Mouse (Mus musculus) retina, postnatal 7 days (tissue): ENCODE measurements around the gene Filip1l.

Experiments
- DNase-seq: peaks from one replicate; pipeline ENCODE4 v3.0.0-alpha.2; 2012; ENCODE audit warnings: low read depth, low spot score

The Filip1l gene

DNA sequence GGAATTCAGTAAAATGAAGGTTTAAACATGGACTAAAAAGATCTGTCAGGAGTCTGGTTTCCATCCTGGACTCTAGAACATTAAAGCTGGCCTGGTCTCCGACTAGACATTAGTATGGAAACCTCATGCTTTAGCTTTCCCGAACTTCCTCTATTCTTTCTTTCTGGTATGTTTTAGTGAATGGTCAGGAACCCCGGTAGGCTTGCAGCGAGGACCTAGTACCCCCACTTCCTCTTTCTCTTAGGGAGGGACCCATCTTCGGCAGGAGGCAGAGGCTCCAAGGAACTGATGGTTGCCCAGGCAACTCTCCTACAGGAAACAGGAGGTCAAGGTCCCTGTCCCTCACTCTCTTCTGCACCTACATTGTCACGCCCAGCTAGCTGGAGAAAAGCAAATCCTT is 43.4 kb downstream of the Filip1l start:
- DNase-seq, result no peak

- DNase-seq, result no peak
Measured at GRCm38 (mm10) chr16:57397845-57398244, 45.0 kb downstream of the Filip1l start.

DNA sequence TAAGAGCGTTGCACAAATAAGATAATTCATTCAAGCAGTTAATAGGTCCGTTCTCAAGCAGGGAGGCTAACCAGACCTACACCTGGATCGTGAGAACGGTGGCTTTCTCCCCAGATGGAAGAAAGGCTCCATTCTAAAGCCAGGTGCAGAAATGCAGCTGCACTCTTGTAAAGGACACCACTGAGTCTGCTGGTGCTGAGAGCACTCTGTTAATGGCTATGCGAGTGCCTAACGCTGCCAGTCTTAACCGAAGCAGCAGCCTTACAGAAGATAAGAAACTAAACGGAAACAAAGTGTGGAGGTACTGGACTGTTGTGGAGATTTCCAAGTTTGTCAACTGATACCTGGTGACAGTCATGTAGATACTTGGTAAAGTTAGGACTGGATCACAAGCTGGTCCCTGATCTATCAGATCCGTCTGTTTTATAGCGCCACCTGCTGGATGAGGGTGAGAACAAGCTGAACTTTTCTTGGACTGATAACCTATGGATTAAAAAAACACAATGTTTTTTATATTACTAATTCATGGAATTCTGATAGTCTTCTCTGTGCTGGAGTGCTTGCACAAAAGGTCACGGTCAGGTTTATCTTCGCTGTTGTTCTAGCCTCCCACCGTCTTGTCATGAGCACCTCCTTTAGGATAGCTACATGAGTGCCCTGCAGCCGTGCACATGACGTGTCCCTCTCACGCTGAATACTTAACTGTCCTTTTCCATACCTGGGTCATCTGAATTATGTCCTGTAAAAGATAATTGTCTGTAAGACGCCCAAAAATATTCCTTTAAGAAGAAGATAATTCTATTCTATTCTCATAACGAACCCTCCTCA is 45.7 kb downstream of the Filip1l start:
- DNase-seq, result peak; percentile 69

DNA sequence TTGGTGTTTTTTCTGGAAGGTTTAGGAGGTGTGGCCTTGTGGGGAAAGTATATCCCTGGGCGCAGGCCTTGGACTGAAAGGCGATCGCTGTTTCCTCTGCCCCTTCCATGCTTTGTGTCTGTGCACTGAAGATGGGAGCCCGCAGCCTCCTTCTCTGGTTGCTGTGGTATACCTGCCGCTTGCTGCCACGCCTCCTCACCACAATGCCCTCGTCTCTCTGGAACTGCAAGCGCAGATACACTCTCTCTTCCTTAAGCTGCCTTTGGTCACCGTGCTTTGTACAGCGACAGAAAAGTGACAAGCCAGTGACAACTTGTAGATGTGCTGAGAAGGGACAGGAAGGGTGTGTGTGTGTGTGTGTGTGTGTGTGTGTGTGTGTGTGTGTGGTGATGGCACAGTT is 46.7 kb downstream of the Filip1l start:
- no peak for DNase-seq

DNA sequence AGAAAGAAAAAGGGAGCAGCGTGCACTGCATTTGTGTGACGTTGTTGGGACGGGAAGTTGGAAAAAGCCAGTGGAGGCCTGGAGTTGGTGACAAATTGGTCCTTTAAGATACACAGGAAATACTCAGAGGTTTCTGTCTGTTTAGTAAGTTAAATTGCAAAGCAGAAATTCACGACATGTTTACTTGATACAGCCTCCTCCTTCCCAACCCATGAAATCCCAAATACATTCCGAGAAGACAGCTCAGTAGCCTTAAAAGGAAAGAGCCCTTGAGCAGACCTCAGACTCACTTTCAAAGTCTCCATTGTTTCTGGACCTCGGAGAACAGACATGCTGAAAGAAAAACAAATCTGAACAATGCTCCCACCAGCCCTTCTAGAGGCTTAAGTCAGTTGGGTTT is 48.8 kb downstream of the Filip1l start:
- DNase-seq, result no peak

GRCm38 (mm10) chr16:57402910-57403309 is 50.0 kb downstream of the Filip1l start:
- DNase-seq, result no peak

GRCm38 (mm10) chr16:57403825-57404224 is 50.9 kb downstream of the Filip1l start:
- no peak for DNase-seq

DNA sequence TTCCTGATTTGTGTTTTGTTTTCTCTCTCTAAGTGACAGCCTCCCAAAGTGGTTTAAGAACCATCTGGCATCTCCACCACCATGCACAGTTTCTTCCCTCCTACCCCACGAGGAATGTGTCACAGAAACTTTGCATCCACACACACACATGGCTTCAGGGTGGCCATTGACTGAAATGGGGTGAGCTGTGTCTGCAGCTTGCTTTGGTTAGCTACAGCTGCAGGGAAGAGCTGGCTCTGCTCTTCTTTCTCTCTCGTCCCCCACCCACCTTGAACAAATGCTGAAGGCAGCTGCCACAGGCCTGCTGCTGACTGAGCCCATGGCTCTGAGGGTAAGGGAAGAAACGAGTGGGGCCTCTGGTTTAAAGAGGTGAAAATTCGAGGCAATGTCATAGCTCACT is 59.9 kb downstream of the Filip1l start:
- no peak for DNase-seq

GRCm38 (mm10) chr16:57416049-57416448 is 63.2 kb downstream of the Filip1l start:
- DNase-seq, result no peak

GRCm38 (mm10) chr16:57417017-57417416 is 64.1 kb downstream of the Filip1l start:
- no peak for DNase-seq

DNA sequence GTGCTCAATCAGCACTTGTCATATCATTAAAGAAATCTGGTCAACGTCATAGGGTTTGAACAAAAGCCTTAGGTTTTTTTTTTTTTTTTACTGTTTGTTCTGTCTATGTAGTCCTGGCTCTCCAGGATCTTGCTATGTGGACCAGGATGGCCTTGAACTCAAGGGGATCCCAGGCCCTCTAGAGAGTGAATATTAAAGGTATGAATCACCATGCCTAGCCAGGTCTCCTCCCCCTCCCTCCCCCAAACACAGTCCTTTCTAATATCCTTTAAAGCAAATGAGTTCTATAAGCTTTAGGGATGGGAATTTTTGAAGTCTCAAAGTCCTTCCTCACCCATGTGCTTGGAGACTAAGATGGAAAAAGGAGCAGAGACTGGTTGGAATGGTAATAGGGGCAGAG is 65.1 kb downstream of the Filip1l start:
- no peak for DNase-seq

DNA sequence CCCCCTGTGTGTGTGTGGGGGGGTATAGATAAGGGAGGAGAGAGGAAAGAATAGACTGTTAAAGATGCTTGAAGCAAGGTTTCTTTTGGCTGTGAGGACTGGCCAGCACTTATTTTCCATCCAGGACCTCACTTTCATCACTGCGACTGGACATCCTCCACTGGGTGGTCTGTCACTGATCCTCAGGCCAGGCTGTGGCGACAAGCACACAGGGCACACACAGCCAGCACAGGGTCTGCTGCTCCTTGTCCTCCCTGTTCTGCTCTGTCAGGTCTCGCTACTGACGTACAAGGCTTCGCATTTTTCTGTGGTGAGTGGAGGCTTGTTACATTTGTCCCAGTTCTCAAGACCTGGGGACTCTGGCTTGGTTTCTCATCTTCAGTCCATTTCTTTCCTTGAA is 66.4 kb downstream of the Filip1l start:
- no peak for DNase-seq

DNA sequence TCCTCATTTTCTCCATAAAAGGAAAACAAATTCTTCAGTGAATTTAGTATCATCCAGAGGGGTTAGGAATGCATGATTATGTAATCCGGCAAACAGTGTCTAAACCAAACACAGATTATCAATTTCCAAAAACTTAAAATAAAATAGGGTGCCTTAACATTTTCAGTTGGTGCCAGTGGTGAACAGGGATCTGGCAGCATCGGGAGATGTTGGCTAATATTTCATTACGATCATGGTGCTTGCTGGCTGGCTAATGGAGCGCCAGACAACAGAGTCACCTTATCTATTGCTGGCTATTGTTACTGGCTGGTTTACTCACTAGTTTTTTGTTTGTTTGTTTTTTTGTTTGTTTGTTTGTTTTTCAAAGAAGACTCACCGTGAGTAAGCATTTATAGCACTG is 67.0 kb downstream of the Filip1l start:
- DNase-seq, result no peak

DNA sequence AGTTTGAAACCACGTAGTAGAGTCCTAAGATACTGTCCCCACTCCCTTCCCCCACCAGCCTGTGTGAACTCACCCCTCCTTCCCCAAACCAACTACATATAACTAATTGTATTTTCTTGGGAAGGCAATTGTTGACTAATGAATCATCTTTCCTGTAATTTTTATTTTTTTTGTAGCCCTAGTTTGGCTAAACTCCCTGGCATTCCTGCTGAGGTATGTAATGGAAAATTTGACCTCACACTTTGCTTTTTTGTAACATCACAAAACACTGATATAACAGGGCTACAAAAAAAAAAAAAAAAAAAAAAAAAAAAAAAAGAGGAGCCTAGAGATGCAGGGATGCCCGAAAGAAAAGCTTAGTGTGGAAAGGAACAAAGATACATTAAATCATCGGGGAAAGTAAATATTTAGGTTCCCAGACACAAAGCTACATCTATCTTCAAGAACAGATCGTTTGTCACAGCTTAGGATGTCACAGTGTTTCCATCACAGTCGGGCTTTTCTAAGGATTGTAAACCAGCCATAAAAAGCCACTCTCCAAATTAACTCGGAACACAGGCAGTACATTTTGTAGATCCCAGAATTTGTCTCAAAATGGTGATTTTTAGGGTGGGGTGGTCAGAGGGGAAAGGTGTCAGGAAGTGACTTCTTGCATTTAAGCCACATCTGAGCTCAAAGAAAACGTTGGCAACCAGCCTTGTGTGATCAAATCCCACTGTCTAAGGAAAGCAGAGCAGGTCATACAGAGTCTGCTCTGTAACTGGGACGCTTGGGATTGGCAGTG is 68.1 kb downstream of the Filip1l start:
- DNase-seq, result no peak

DNA sequence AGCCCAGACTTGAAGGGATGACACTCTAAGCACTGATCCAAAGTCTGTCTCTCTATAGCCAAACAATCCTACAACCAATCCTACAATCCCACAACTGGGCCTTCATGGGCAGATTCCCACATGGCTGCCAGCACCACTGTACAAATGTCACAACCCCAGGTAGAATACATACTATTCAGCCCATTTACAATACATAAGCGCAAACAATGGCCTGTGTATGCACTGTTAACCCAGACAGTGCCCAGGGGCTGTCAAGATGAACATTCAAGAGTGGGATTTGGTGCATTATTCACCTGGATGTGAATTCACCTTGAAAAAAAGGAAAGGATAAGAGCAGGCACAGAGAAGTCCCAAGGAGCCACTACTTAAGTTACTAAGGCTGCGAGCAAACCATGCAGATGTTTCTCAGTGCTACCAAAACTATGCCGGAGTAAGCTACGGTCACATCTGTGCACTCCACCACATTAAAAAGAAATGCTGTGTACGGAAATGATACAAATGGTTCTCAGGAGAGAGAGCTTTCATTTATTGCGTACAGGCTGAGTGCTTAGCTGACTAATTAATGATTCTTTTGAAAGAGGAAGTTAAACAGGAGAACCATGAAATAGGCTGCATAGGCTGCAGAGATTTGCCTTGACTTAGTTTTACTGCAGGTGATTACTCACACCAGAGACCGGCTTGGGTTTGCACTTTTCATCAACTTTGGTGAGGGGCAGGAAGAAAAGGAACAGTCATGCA is 69.0 kb downstream of the Filip1l start:
- no peak for DNase-seq

DNA sequence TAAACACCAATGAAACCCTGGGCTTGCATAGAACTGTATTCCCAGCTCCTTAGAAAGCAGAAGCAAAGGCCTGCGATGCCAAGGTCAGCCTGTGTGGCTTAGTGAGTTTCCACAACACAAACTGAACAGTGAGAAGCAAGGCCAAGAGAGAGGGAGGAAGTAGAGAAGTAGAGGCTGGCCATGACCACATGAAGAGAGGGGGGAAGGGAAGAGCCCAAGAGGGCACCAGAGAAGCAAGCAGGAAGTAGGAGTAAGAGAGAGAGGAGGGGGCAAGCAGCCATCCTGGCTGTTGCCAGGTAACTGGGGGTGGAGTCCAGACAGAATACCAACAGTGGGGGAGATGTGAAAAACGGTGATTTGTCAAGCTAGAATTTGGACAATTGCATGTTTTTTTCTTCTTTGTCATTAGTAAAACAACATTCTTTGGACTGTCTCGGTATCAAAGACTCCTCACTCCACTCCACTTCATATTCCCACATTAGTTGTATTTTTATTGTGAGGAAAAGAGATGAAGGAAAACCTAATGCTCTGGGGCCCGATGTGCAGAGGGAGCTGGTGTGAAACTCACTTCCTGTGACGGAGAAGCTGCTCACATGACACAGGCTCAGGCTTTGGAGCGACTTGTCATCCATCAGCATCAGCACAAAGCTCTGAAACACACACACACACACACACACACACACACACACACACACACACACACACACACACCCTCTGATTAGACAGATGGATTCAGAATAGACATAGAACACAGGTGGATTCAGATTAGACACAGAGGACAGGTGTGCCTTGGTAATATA is 70.3 kb downstream of the Filip1l start:
- no peak for DNase-seq

DNA sequence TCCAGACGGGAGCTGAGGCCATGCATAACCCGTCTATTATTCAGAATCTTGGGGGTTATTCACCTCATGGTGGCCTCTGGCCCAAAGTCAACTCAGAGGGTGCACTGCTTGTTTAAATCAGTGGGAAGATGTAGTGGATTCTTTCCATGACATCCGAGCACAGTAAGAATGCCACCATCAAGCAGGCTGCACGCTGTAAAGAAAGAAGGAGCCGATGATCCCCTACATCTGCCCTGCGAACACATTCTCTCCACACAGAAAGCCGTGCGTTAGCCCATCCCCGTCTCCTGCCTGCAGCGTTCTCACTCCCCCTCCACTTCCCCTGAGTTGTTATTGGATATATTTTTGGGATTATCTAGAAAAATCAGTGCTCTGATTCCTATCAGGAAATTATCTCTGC is 73.8 kb downstream of the Filip1l start:
- no peak for DNase-seq

- DNase-seq, result no peak
Measured at GRCm38 (mm10) chr16:57427516-57428285, 74.8 kb downstream of the Filip1l start.

DNA sequence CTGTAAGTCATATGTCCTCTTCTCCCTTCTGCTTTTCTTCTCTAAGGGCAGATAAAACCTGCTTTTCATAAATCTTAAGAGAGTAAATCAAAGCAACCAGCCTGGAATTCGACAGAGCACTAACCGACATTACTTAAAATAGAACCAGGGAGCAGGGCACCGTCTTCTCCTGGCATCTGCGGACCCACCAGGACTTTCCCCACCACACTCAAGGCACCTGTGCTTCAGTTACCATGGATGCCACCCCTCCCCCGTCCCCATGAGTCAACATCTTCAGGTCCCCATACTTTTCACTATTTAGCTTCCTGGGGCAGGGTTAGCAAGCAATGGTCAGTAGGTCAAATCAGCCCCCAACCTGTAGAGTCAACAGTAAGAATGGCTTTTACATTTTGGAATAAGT is 76.1 kb downstream of the Filip1l start:
- no peak for DNase-seq

DNA sequence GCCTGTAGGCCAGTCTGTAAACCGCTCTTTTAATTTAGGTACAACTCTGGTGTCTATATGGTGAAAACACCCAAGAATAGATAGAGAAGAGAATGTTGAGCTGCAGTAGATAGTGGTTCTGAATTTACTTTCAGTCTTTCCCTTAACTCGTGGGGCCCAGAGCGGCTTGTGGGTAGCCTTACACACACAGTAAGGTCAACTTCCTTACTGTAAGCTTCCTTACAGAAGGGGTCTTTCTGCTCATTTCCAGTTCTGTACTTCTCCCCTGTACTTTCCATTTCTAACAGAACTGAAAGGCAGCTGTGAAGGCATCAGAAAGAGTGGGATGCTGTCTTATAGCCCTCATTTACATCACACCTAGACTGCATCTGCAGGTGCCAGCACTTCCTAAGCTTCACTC is 78.4 kb downstream of the Filip1l start:
- no peak for DNase-seq

DNA sequence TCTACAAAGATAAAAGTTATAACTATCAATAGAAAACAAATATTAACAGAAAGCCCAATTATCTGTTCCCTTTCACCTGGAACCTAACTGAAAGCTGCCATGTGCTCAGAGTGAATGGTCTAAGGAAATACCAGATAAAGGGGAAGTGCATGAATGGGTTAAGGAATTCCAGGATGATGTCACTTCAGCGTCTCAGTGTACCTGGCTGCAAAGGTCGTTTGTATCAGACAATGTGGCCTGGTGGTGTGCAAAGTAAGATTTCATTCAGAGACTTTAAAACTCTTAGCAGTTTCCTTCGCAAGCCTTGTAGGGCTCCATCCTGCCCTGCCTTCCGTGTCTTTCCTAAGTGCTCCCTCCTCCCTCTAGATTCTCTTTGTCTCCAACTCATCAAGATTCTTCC is 80.3 kb downstream of the Filip1l start:
- no peak for DNase-seq
